Mouse (Mus musculus) E14TG2a.4 (cell line): Measurements from ENCODE around the gene Epha4.

Experiments used
- H3K27me3 ChIP-seq: 2 replicates; pipeline ENCODE4 v1.6.1; 2014; ENCODE audit warnings: low read length, control low read depth; ENCODE audit not compliant: insufficient read depth
- H3K36me3 ChIP-seq: 2 replicates; pipeline ENCODE4 v1.6.1; 2014; ENCODE audit warnings: low read length, control low read depth; ENCODE audit not compliant: insufficient read depth
- H3K4me1 ChIP-seq: replicated peaks from 2 replicates; pipeline ENCODE4 v1.6.1; 2014; ENCODE audit warnings: low read depth, low read length, control low read depth
- H3K4me3 ChIP-seq: replicated peaks from 2 replicates; pipeline ENCODE4 v1.5.1; 2014; ENCODE audit warnings: mild to moderate bottlenecking, low read length
- H3K9me3 ChIP-seq: 2 replicates; pipeline ENCODE4 v1.6.1; 2014; ENCODE audit warnings: low read length, control low read depth
- CTCF ChIP-seq: conservative IDR thresholded peaks from 2 replicates; pipeline ENCODE4 v1.5.1; 2014; ENCODE audit warnings: low read length
- NANOG ChIP-seq: IDR thresholded peaks from 2 replicates; pipeline ENCODE4 v1.6.1; 2014; ENCODE audit warnings: borderline replicate concordance, low read length, mixed read lengths
- POU5F1 ChIP-seq: IDR thresholded peaks from 2 replicates; pipeline ENCODE4 v1.6.1; 2014; ENCODE audit warnings: low read length, borderline replicate concordance

Epha4 gene

DNA sequence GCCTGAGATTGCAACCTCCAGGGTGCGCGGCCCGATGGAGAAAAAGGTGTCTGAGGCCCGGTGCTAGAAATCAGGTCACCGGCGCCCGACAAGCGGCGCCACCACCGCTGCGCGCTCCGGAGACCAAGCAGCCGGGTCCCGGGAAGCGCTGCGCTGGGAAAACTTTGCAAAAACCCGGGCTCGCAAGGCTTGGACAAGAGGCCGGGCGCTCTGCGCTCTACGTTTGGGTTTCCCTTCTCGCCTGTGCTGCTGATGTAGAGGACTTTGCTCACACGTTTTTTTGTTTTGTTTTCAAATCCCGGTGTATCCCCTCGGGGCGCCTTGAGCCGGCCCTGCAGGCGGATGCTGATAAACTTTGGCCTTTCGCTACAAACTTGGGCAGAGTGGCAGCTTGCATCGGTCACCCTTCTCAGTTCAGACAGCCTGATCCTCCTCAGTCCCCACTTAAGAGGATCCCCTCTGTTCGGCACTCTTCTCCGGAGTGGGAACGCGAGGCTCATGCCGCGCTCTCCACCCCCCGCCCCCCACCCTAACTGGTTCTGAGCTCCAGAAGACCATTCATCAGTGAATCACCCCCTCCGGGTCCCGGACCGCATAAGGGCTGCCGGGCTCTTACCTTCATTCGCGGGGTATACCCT, 444 bp downstream of the Epha4 start:
- Histone ChIP-seq H3K4me3 (peak overlapping the region; percentile 88), H3K27me3 (peaks cover 3% of the 10 kb centered on the region; the same call in 1 of the 2 replicates), H3K4me1 (peaks cover 61% of the 10 kb centered on the region), H3K9me3 (no peaks in the 10 kb centered on the region), H3K36me3 (peaks cover 25% of the 10 kb centered on the region)
- TF ChIP-seq CTCF (no peak), NANOG (no peak), POU5F1 (no peak)

DNA sequence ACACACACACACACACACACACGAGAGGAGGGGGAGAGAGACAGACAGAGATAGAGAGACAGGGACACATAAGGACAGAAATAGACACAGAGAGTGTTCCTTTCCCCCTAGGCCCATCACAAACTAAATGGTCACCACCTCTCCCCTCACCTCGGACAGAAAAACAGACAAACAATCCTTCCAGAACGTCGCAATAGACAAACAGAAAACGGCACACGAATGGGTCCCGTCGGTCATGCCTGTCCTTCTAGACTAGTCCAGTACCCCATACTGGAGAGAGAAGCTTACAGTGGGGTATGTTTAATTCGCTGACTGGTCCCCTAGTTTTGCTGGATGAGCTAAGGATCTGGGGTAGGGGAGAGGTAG, 946 bp downstream of the Epha4 start:
- TF ChIP-seq NANOG (no peak), CTCF (no peak), POU5F1 (no peak)
- Histone ChIP-seq H3K4me3 (peak overlapping the region; percentile 88), H3K36me3 (peaks cover 30% of the 10 kb centered on the region), H3K9me3 (no peaks in the 10 kb centered on the region), H3K4me1 (peaks cover 60% of the 10 kb centered on the region), H3K27me3 (peaks cover 3% of the 10 kb centered on the region; the same call in 1 of the 2 replicates)

DNA sequence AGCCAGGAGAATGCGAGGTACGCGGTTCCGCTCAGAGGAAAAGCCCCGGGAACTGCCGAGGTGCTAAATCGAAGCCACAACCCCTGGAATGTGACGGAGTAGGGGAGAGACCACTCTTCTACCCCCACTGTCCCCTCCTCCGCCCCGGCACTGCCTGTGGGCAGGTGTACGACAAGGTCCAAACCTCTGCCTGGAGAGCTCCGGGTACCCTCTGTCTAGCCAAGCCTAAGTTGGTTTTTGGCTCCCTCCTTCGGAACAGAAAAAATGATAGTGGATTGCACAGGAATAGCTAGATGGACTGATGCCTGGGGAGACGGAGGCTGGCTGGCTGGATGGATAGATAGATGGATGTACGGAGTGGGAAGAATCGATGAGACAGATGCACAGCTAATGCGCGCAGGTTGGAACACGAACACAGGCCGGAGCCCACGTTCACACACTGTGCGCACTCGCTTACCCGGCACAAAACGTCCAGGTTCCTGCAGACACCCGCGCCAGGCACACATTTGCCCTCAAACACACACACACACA, 1.4 kb downstream of the Epha4 start:
- TF ChIP-seq NANOG: no peak
- no peak for TF ChIP-seq POU5F1
- TF ChIP-seq CTCF: no peak
- Histone ChIP-seq H3K4me1 (peaks cover 60% of the 10 kb centered on the region), H3K4me3 (peak overlapping the region; percentile 88), H3K27me3 (peaks cover 3% of the 10 kb centered on the region; the same call in 1 of the 2 replicates), H3K36me3 (peaks cover 35% of the 10 kb centered on the region), H3K9me3 (no peaks in the 10 kb centered on the region)

DNA sequence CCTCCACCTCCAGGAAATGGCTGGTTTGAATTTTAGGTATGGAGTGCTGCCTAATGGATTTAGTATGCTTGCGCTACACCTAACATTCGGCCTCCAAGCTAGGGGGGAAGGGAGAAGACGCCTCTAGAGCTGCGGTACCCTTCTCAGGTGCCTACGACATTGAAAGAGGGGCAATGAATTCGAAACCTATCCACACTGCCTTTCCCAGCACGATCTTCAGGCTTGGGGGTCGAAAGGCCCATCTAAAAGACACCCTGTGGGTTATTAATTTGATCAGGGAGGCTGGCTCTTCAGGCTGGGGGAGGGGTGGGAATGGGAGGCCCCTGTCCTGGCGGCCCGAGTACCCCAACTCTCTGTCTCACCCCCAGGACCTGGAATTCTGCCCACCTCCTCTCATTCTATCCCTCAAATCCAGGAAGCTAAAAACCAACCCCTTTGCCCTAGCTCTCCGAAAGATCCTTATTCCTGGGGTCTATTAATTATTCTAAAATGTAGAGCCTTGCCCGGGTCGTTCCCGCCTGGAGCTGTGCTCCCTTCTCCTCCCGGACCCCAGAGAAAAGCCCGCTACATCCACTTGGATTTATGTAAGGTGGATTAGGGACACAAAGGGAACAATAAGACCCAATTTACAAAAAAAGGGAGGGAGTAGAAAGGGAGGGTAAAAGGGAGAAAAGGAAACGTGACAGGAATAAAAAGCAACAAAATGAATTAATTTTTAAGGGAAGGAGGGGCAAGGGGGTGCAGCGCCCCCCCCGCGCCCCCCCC, 2.3 kb downstream of the Epha4 start:
- peaks cover 3% of the 10 kb centered on the region; the same call in 1 of the 2 replicates for H3K27me3 ChIP-seq
- TF ChIP-seq POU5F1 (no peak), NANOG (no peak)
- peak overlapping the region; percentile 88 for H3K4me3 ChIP-seq
- peaks cover 41% of the 10 kb centered on the region for H3K36me3 ChIP-seq
- H3K4me1 ChIP-seq: peaks cover 66% of the 10 kb centered on the region
- H3K9me3 ChIP-seq: no peaks in the 10 kb centered on the region

DNA sequence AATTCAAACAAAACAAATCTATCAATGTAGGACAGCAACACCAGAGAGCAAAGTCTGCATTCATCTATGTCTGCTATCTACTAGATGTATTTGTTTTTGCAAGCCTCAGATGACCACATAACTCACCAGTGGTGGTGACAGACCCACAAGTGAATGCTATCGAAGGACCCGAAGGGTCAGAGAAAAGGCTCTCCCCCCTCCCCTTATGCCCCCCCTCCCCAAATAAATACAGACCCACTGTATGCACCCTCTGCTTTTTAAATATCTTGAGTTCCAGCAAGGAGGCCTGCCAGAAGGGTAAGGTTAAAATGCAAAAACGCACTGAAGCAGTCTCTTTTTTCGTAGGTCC, 2.9 kb downstream of the Epha4 start:
- Histone ChIP-seq H3K4me3 (peak overlapping the region; percentile 88), H3K36me3 (peaks cover 46% of the 10 kb centered on the region), H3K9me3 (no peaks in the 10 kb centered on the region), H3K4me1 (peaks cover 66% of the 10 kb centered on the region), H3K27me3 (peaks cover 3% of the 10 kb centered on the region; the same call in 1 of the 2 replicates)
- no peak for TF ChIP-seq NANOG

DNA sequence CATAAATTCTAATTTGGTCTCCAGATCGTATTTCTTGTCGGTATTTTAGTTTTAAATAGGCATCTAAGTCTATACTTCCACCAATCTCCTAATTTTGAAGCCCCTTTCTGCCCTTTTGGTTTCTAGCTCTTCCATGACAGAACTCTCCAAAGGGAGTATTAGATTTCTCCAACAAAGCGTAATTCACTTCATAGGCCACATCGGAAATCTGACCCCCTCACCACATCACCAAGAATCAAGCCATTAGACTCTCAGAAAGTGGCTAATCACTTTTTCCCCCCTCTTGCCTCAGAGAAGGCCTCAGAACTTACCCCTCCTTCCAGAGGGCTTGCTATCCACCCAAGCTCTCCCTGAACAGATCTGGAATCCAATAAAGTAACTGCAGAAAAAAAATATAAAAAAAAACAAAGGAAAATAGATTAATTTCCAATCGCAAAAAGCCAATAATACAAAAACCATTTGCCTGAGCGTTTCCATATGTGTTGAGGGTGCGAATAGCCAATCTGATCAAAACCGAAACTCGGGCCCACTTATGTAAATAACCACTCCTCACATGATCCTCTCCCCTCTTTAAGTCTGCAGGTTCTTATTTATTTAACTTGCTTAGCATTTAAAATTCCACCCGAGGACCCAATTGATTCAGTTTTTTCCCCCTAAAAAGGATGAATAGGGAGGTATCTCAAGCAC, 3.4 kb downstream of the Epha4 start:
- Histone ChIP-seq H3K4me1 (peaks cover 66% of the 10 kb centered on the region), H3K9me3 (no peaks in the 10 kb centered on the region), H3K4me3 (peak overlapping the region; percentile 88), H3K27me3 (peaks cover 3% of the 10 kb centered on the region; the same call in 1 of the 2 replicates), H3K36me3 (peaks cover 51% of the 10 kb centered on the region)
- no peak for TF ChIP-seq POU5F1
- TF ChIP-seq CTCF: no peak
- no peak for TF ChIP-seq NANOG

DNA sequence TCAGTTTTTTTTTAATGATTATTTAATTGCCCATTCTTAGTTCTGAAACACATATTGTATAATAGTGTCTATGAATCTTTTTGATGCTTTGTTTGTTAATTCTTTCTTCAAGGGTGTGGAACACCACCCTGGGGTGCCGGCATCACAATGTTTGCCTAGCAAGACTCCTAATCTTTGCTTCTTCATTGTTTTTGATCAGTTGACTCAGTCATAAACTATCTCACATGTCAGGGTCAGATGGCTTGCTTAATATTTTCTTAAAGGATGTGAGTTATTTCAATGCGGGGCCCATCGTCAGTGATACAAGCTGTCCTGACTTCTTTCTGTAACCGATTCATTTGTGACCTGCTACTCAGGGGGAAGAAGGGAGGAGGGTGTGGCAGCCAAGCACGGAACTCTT, 4.3 kb downstream of the Epha4 start:
- Histone ChIP-seq H3K36me3 (peaks cover 60% of the 10 kb centered on the region), H3K4me3 (no peak overlapping the region), H3K4me1 (peaks cover 69% of the 10 kb centered on the region), H3K9me3 (no peaks in the 10 kb centered on the region), H3K27me3 (peaks cover under 1% of the 10 kb centered on the region; the same call in 1 of the 2 replicates)
- TF ChIP-seq POU5F1 (no peak), CTCF (no peak), NANOG (no peak)

DNA sequence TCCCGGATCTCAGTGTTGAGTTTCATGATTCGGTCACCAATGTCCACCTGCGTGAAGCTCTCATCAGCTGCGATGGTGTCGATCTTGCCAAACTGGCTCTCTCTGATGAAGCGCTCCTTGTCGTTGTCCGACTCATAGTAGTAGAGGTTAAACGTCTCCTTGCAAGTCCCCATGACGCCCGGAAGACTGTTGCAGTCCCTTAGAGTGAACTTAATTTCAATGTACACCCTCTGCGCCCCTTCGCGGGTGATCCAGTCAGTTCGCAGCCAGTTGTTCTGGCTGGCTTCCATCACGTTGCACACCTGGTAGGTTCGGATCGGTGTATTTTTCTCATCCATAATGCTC, 8.1 kb downstream of the Epha4 start:
- TF ChIP-seq POU5F1: no peak
- TF ChIP-seq NANOG: no peak
- TF ChIP-seq CTCF: no peak

More for the DNA sequence above, 8.1 kb downstream of the Epha4 start:
- H3K4me3 ChIP-seq: peak overlapping the region; percentile 24; the same call in 1 of the 2 replicates
- no peaks in the 10 kb centered on the region for H3K27me3 ChIP-seq
- peaks cover 91% of the 10 kb centered on the region for H3K36me3 ChIP-seq
- H3K4me1 ChIP-seq: peaks cover 91% of the 10 kb centered on the region
- H3K9me3 ChIP-seq: no peaks in the 10 kb centered on the region
